Mouse (Mus musculus): ENCODE results near the gene Mybpc2. TPM values are rescaled to one million over a fixed set of nuclear protein-coding genes. Genes with fewer than 3 reads are reported as not detected.

The Mybpc2 gene
- total RNA-seq, 1 experiment, result 0.80 TPM

DNA sequence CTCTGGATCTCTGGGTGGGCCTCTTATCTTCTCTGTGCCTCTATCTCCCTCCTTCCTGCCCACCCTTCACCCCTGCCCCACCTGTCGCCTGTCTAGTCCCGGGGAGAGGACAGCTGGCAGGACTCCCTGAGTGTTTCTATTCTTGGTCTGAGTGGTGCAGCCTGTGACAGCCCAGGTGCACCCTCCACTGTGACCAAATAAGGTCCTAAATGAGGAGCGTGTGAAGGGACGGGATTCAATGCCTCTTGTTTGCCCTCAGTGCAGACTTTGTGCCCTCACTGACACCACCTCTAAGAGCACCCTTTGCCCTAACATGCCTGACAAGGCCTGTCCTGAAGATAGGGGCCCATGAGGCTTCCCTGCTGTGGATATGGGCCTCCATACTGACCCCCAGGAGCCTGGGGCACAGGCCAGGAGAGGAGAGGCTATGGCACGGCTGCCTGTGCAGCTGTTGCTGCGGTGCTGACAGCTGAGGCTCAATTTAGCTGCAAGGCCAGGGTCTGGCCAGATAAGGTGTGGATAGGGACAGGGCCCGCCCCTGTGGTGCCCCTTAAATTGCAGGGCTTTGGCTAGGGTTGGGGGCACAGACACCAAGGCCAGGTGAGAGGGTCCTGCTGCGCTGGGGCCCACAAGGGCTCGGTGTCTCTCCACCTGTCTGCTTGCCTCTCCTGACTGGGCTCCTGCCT lies 51.4 kb downstream of the Mybpc2 start:
- TF ChIP-seq HCFC1 (IDR thresholded peaks at IDR 0.05; ENCODE audit: borderline replicate concordance, insufficient read depth, low read length), result no peak
- TF ChIP-seq ZC3H11A (IDR thresholded peaks at IDR 0.05; ENCODE audit: borderline replicate concordance, low read depth, low read length), result no peak
- no peak for TF ChIP-seq CHD2 (IDR thresholded peaks at IDR 0.05; ENCODE audit: low read depth, low read length)
- no peak for TF ChIP-seq ZNF384 (IDR thresholded peaks at IDR 0.05; ENCODE audit: low read depth, low read length)
- no peak for TF ChIP-seq MAFK (IDR thresholded peaks at IDR 0.05; ENCODE audit: insufficient read depth, low read depth, low read length)
- Histone ChIP-seq H3K4me1 (ENCODE audit: control insufficient read depth in 2 of 2, insufficient read depth in 2 of 2, low read length in 2 of 2, poor library complexity in 1 of 2) (peaks cover 0 to 15% of the 10 kb centered on the region in 2 experiments; a peak in 1 of 4 replicates), H3K27ac (ENCODE audit: insufficient read depth, low read depth, low read length, poor library complexity, severe bottlenecking) (no peak overlapping the region), H3K9ac (ENCODE audit: insufficient read depth, low read depth, low read length, poor library complexity, severe bottlenecking) (no peak overlapping the region), H3K4me3 (ENCODE audit: insufficient read depth in 1 of 2, low read depth in 1 of 2, low read length in 2 of 2, poor library complexity in 1 of 2, severe bottlenecking in 1 of 2) (no peak overlapping the region), H3K36me3 (ENCODE audit: control insufficient read depth, insufficient read depth, low read length, poor library complexity, severe bottlenecking) (no peaks in the 10 kb centered on the region), H3K9me3 (ENCODE audit: control insufficient read depth, insufficient read depth, low read depth, low read length) (no peaks in the 10 kb centered on the region)
- DNase-seq (ENCODE audit: low read depth, low spot score), result no peak
- in situ Hi-C loops (cut with MboI; ENCODE audit: low sequenced_read_pairs in 2 of 2, unreplicated experiment in 2 of 2), result no loop called here

DNA sequence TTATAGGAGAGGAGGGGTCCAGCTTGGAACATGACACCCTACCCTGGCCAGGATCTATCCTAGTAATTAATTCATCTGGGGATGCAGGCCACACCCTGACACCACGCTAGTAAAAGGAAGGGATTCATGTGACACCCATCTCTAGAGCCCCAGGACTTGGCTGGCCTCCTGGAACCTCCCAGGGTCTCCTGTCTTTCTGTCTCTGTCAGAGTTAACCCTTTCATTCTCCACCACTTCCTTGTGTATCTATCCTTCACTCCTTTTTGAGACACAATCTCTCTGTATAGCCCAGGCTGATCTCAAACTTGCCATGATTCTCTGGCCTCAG lies 51.9 kb downstream of the Mybpc2 start:
- Histone ChIP-seq H3K9me3 (ENCODE audit: control insufficient read depth, insufficient read depth, low read depth, low read length) (no peaks in the 10 kb centered on the region), H3K9ac (ENCODE audit: insufficient read depth, low read depth, low read length, poor library complexity, severe bottlenecking) (no peak overlapping the region), H3K4me1 (ENCODE audit: control insufficient read depth in 2 of 2, insufficient read depth in 2 of 2, low read length in 2 of 2, poor library complexity in 1 of 2) (peaks cover 0 to 15% of the 10 kb centered on the region in 2 experiments; a peak in 1 of 4 replicates), H3K27ac (ENCODE audit: insufficient read depth, low read depth, low read length, poor library complexity, severe bottlenecking) (no peak overlapping the region), H3K4me3 (ENCODE audit: insufficient read depth in 1 of 2, low read depth in 1 of 2, low read length in 2 of 2, poor library complexity in 1 of 2, severe bottlenecking in 1 of 2) (no peak overlapping the region), H3K36me3 (ENCODE audit: control insufficient read depth, insufficient read depth, low read length, poor library complexity, severe bottlenecking) (no peaks in the 10 kb centered on the region)
- no peak for DNase-seq (ENCODE audit: low read depth, low spot score)
- TF ChIP-seq MAFK (IDR thresholded peaks at IDR 0.05; ENCODE audit: insufficient read depth, low read depth, low read length) (no peak), ZNF384 (IDR thresholded peaks at IDR 0.05; ENCODE audit: low read depth, low read length) (no peak)
- in situ Hi-C loops (cut with MboI; ENCODE audit: low sequenced_read_pairs in 2 of 2, unreplicated experiment in 2 of 2), result no loop called here

GRCm38 (mm10) chr7:44471880-44472557 lies 52.4 kb downstream of the Mybpc2 start:
- TF ChIP-seq HCFC1 (IDR thresholded peaks at IDR 0.05; ENCODE audit: borderline replicate concordance, insufficient read depth, low read length) (no peak), CHD2 (IDR thresholded peaks at IDR 0.05; ENCODE audit: low read depth, low read length) (no peak), MAFK (IDR thresholded peaks at IDR 0.05; ENCODE audit: insufficient read depth, low read depth, low read length) (no peak), ZNF384 (IDR thresholded peaks at IDR 0.05; ENCODE audit: low read depth, low read length) (no peak), ZC3H11A (IDR thresholded peaks at IDR 0.05; ENCODE audit: borderline replicate concordance, low read depth, low read length) (no peak)
- DNase-seq (ENCODE audit: low read depth, low spot score), result no peak
- in situ Hi-C loops (cut with MboI; ENCODE audit: low sequenced_read_pairs in 2 of 2, unreplicated experiment in 2 of 2), result no loop called here
- no peak overlapping the region for H3K4me3 ChIP-seq (ENCODE audit: insufficient read depth in 1 of 2, low read depth in 1 of 2, low read length in 2 of 2, poor library complexity in 1 of 2, severe bottlenecking in 1 of 2)
- no peaks in the 10 kb centered on the region for H3K9me3 ChIP-seq (ENCODE audit: control insufficient read depth, insufficient read depth, low read depth, low read length)
- no peak overlapping the region for H3K27ac ChIP-seq (ENCODE audit: insufficient read depth, low read depth, low read length, poor library complexity, severe bottlenecking)
- no peaks in the 10 kb centered on the region for H3K36me3 ChIP-seq (ENCODE audit: control insufficient read depth, insufficient read depth, low read length, poor library complexity, severe bottlenecking)
- H3K4me1 ChIP-seq (ENCODE audit: control insufficient read depth in 2 of 2, insufficient read depth in 2 of 2, low read length in 2 of 2, poor library complexity in 1 of 2), result peaks cover 0 to 15% of the 10 kb centered on the region in 2 experiments; a peak in 1 of 4 replicates
- no peak overlapping the region for H3K9ac ChIP-seq (ENCODE audit: insufficient read depth, low read depth, low read length, poor library complexity, severe bottlenecking)

GRCm38 (mm10) chr7:44470696-44471612 lies 53.5 kb downstream of the Mybpc2 start:
- in situ Hi-C loops (cut with MboI; ENCODE audit: low sequenced_read_pairs in 2 of 2, unreplicated experiment in 2 of 2), result no loop called here
- H3K9me3 ChIP-seq (ENCODE audit: control insufficient read depth, insufficient read depth, low read depth, low read length), result no peaks in the 10 kb centered on the region
- H3K36me3 ChIP-seq (ENCODE audit: control insufficient read depth, insufficient read depth, low read length, poor library complexity, severe bottlenecking), result no peaks in the 10 kb centered on the region
- H3K27ac ChIP-seq (ENCODE audit: insufficient read depth, low read depth, low read length, poor library complexity, severe bottlenecking), result no peak overlapping the region
- H3K4me1 ChIP-seq (ENCODE audit: control insufficient read depth in 2 of 2, insufficient read depth in 2 of 2, low read length in 2 of 2, poor library complexity in 1 of 2), result peaks cover 0 to 17% of the 10 kb centered on the region in 2 experiments; a peak in 1 of 4 replicates
- H3K4me3 ChIP-seq (ENCODE audit: insufficient read depth in 1 of 2, low read depth in 1 of 2, low read length in 2 of 2, poor library complexity in 1 of 2, severe bottlenecking in 1 of 2), result no peak overlapping the region
- DNase-seq (ENCODE audit: low read depth, low spot score), result no peak
- H3K9ac ChIP-seq (ENCODE audit: insufficient read depth, low read depth, low read length, poor library complexity, severe bottlenecking), result no peak overlapping the region
- TF ChIP-seq MAFK (IDR thresholded peaks at IDR 0.05; ENCODE audit: insufficient read depth, low read depth, low read length), result no peak
- TF ChIP-seq CHD2 (IDR thresholded peaks at IDR 0.05; ENCODE audit: low read depth, low read length), result no peak
- TF ChIP-seq ZC3H11A (IDR thresholded peaks at IDR 0.05; ENCODE audit: borderline replicate concordance, low read depth, low read length), result no peak
- TF ChIP-seq ZNF384 (IDR thresholded peaks at IDR 0.05; ENCODE audit: low read depth, low read length), result no peak
- no peak for TF ChIP-seq HCFC1 (IDR thresholded peaks at IDR 0.05; ENCODE audit: borderline replicate concordance, insufficient read depth, low read length)

Data from ES-E14 (cell line).